Mouse (Mus musculus): Measurements from ENCODE around the gene Cntfr.

The Cntfr gene

DNA sequence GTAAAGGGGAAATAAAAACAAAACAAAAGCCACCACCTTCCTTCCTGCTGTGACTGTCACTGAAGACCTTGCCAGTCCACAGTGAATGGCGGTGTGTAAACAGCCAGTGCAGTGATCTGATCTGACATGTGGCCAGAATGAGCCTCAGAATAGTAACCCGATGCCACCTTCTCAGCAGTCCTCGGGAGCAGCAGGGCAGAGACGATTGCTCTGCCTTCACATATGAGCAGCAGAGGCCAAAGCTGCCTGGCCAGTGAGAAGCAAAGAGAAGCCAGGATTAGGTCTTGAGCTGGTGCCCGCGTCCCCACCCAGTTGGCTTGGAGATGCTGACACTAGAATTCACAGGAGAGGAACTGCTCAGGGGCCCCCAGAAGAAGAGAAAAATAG is 86.3 kb downstream of the Cntfr start:
- no peak for DNase-seq (ENCODE audit: low spot score)

DNA sequence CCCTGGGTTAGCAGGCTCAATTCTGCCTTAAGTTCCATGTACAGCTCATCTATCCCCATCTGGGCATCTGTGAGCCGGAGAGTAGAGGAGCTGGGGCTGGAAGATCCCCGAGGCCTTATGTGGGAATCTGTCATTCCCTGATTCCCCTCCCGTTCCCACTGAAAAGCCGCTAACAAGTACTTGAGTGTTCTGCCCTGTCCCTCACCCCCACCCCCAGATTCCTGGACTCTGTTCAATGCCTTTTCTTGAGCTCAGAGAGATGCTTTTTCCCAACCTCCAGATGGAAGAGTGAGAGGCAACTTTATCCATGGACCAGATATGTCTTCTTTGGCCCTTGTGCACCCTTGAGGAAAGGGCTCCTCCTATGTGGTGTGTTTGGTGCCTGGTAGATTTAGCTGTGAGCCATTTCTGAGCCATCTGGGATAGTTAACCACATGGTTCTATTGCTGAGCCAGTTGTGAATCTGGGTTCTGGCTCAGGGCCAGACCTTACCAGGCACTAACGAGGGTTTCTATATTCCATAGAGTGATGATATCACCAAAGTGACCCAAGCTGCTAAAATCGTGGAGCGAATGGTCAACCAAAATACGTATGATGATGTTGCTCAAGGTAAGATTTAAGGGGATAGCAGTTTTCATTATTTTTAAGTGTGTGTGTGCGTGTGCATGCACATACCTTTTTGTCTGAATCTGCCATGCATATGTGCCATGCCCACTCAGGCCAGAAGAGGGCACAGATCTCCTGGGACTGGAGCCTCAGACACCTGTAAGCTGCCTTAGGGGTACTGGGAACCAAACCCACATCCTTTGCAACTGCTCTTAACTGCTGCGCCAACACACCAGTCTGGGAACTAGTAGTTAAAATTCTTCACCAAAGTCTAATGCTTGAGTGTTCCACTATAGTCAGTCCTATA is 87.0 kb downstream of the Cntfr start:
- no peak for DNase-seq (ENCODE audit: low spot score)
